In genomic region chr10:115383644-115384220, GRCm38 (mm10) we compare ENCODE assay signal across 8 mouse cellular contexts. TPM values are rescaled to one million over a fixed set of nuclear protein-coding genes. Genes with fewer than 3 reads are reported as not detected.
DNase-seq lines count a peak whose midpoint lies in the region; ATAC-seq and TF ChIP-seq lines count a peak whose summit lies in the region.

No protein-coding gene starts in this region.

- dilution Hi-C loops in CH12.LX (cut with MboI; ENCODE audit: extremely low pct_ligation_motif_present, extremely low pct_unique_long_range_greater_than_20kb, low sequenced_read_pairs), result no loop called here

- no peaks in the 10 kb centered on the region for H3K27me3 ChIP-seq in CH12.LX (replicated peaks)
- no peaks in the 10 kb centered on the region for H3K27me3 ChIP-seq in forebrain, embryonic 10.5 days (ENCODE audit: poor library complexity, severe bottlenecking)
- no peaks in the 10 kb centered on the region for H3K27me3 ChIP-seq in limb, embryonic 14.5 days (ENCODE audit: control insufficient read depth, insufficient read depth, low read length)
- H3K27me3 ChIP-seq in stomach, embryonic 15.5 days (replicated peaks), result no peaks in the 10 kb centered on the region

- intact Hi-C loops in gastrocnemius, adult 2 months (cut with DNase I), result loop anchor here (2.0 kb wide), 2 partner anchors 21 to 61 kb away; partner anchors contain the start of gene Tmem19

- H3K27ac ChIP-seq in gastrocnemius, adult 2 months, result peak overlapping the region; percentile 98
- peak overlapping the region; percentile 83 for H3K27ac ChIP-seq in CH12.LX (ENCODE audit: insufficient read depth, low read depth)
- peak overlapping the region; percentile 97 for H3K27ac ChIP-seq in forebrain, embryonic 10.5 days
- H3K27ac ChIP-seq in limb, embryonic 14.5 days (replicated peaks; ENCODE audit: low read depth, low read length), result peak overlapping the region; percentile 99
- peak overlapping the region; percentile 95 for H3K27ac ChIP-seq in stomach, embryonic 15.5 days

- peak overlapping the region; percentile 99; the same call in 1 of the 2 replicates for H3K4me2 ChIP-seq in CH12.LX (ENCODE audit: insufficient read depth, low read depth, poor library complexity, severe bottlenecking)
- H3K4me2 ChIP-seq in limb, embryonic 14.5 days (replicated peaks; ENCODE audit: low read depth, low read length, severe bottlenecking), result peak overlapping the region; percentile 65
- peak overlapping the region; percentile 52 for H3K4me2 ChIP-seq in stomach, embryonic 15.5 days

- H3K9me3 ChIP-seq in CH12.LX (replicated peaks; ENCODE audit: low read length), result no peaks in the 10 kb centered on the region
- H3K9me3 ChIP-seq in forebrain, embryonic 10.5 days, result no peaks in the 10 kb centered on the region
- H3K9me3 ChIP-seq in limb, embryonic 14.5 days (ENCODE audit: control insufficient read depth, low read length), result no peaks in the 10 kb centered on the region
- no peaks in the 10 kb centered on the region for H3K9me3 ChIP-seq in stomach, embryonic 15.5 days

- no peak for TF ChIP-seq RAD21 in CH12.LX (IDR thresholded peaks at IDR 0.05; ENCODE audit: low read depth, low read length)

- 5% methylated on average over 15 of the region's 15 CpGs for WGBS in forebrain, embryonic 10.5 days
- 2% methylated on average over 15 of the region's 15 CpGs for WGBS in limb, embryonic 14.5 days
- 2% methylated on average over 15 of the region's 15 CpGs for WGBS in stomach, embryonic 15.5 days

- TF ChIP-seq EP300 in CH12.LX (IDR thresholded peaks at IDR 0.05; ENCODE audit: low read length), result no peak

- peak; percentile 2; the same call in 1 of the 2 replicates for ATAC-seq in limb, embryonic 14.5 days (ENCODE audit: low FRiP score, low read depth)
- ATAC-seq in stomach, embryonic 15.5 days (ENCODE audit: insufficient read depth, low FRiP score, low read depth), result no peak

- no peak for TF ChIP-seq CTCF in gastrocnemius, adult 2 months (IDR thresholded peaks at IDR 0.05)
- no peak for TF ChIP-seq CTCF in CH12.LX (conservative IDR thresholded peaks at IDR 0.05 in 1 of 2, IDR thresholded peaks at IDR 0.05 in 1 of 2; ENCODE audit: low read depth in 2 of 2, low read length in 2 of 2)

- H3K36me3 ChIP-seq in CH12.LX (replicated peaks in 1 of 2; ENCODE audit: control insufficient read depth in 1 of 2, insufficient read depth in 1 of 2, low read length in 1 of 2), result peaks cover 3 to 16% of the 10 kb centered on the region in 2 experiments
- H3K36me3 ChIP-seq in forebrain, embryonic 10.5 days (replicated peaks), result peaks cover 24% of the 10 kb centered on the region
- H3K36me3 ChIP-seq in limb, embryonic 14.5 days (ENCODE audit: control insufficient read depth, insufficient read depth, low read length), result peaks cover 17% of the 10 kb centered on the region
- no peaks in the 10 kb centered on the region for H3K36me3 ChIP-seq in stomach, embryonic 15.5 days

- H3K4me3 ChIP-seq in gastrocnemius, adult 2 months, result peak overlapping the region; percentile 83
- H3K4me3 ChIP-seq in CH12.LX (replicated peaks in 1 of 3; ENCODE audit: low read depth in 2 of 3, low read length in 2 of 3, poor library complexity in 1 of 3), result peak overlapping the region; percentile 81 to 96 (median 85)
- H3K4me3 ChIP-seq in forebrain, embryonic 10.5 days, result peak overlapping the region; percentile 77
- H3K4me3 ChIP-seq in limb, embryonic 14.5 days (replicated peaks; ENCODE audit: low read length), result peak overlapping the region; percentile 96
- H3K4me3 ChIP-seq in stomach, embryonic 15.5 days (replicated peaks), result peak overlapping the region; percentile 76

- H3K4me1 ChIP-seq in CH12.LX (ENCODE audit: control insufficient read depth in 1 of 2, insufficient read depth in 2 of 2), result peaks cover 3 to 24% of the 10 kb centered on the region in 2 experiments
- H3K4me1 ChIP-seq in forebrain, embryonic 10.5 days, result peaks cover 48% of the 10 kb centered on the region
- peaks cover 22% of the 10 kb centered on the region for H3K4me1 ChIP-seq in limb, embryonic 14.5 days (ENCODE audit: control insufficient read depth, insufficient read depth, low read length)
- H3K4me1 ChIP-seq in stomach, embryonic 15.5 days, result peaks cover 11% of the 10 kb centered on the region; the same call in 1 of the 2 replicates

- in situ Hi-C loops in CH12.LX (cut with MboI; ENCODE audit: low pct_ligation_motif_present, low pct_unique_long_range_greater_than_20kb, low sequenced_read_pairs), result no loop called here

- DNase-seq in gastrocnemius, adult 2 months, result no peak
- no peak for DNase-seq in gastrocnemius, adult 18-20 months (ENCODE audit: low spot score)
- no peak for DNase-seq in CH12.LX (ENCODE audit: extremely low read depth)
- no peak for DNase-seq in forebrain, embryonic 10.5 days (ENCODE audit: extremely low spot score, low spot score)
- peak; percentile 19 for DNase-seq in limb, embryonic 14.5 days (ENCODE audit: low spot score)
- DNase-seq in cerebellum, postnatal 14 days, result no peak
- DNase-seq in urinary bladder, adult 2 months (ENCODE audit: low spot score), result no peak

- no peak for TF ChIP-seq POLR2A in CH12.LX (IDR thresholded peaks at IDR 0.05; ENCODE audit: low read depth, low read length)
- no peak for TF ChIP-seq POLR2A in limb, embryonic 14.5 days (IDR thresholded peaks at IDR 0.05; ENCODE audit: borderline replicate concordance, extremely low read depth, insufficient read depth, insufficient read length)

- peaks cover 73% of the 10 kb centered on the region for H3K79me2 ChIP-seq in CH12.LX (replicated peaks; ENCODE audit: control insufficient read depth, extremely low read depth, insufficient read depth, poor library complexity, severe bottlenecking)

- H3K9ac ChIP-seq in CH12.LX (ENCODE audit: insufficient read depth, low read depth), result peak overlapping the region; percentile 79
- H3K9ac ChIP-seq in limb, embryonic 14.5 days (ENCODE audit: low read depth, low read length, severe bottlenecking), result peak overlapping the region; percentile 96
- H3K9ac ChIP-seq in stomach, embryonic 15.5 days, result peak overlapping the region; percentile 72

TF ChIP-seq in CH12.LX, 34 proteins besides CTCF, POLR2A, EP300 and RAD21:
- TF ChIP-seq CHD1 (IDR thresholded peaks at IDR 0.05; ENCODE audit: low read depth, low read length), result 0 out of 2 replicates have a peak, but pooled peaks have one; percentile 11
- TF ChIP-seq MYC (IDR thresholded peaks at IDR 0.05; ENCODE audit: low read depth, low read length), result 0 out of 2 replicates have a peak, but pooled peaks have one; percentile 13
- 0 out of 2 replicates have a peak, but pooled peaks have one; percentile 3 for TF ChIP-seq TBP (conservative IDR thresholded peaks at IDR 0.05; ENCODE audit: low read depth, low read length)
- no peak for TF ChIP-seq SIN3A (IDR thresholded peaks at IDR 0.05; ENCODE audit: low read length)

RNA-seq across cellular contexts. Expression of gene Thap2, which starts 0.5 kb away (rescaled TPM):
- total RNA-seq in gastrocnemius, adult 2 months (2021), result 10 to 100 TPM in 1 of 2 experiments, 1 to 10 TPM in 1; 5.3 to 11.1 TPM
- 1 to 10 TPM; 7.0 to 8.8 TPM for total RNA-seq in gastrocnemius, adult 18-20 months (2021)
- total RNA-seq in CH12.LX (2012; rRNA removed) (7.6 and 11.3 TPM in 2 replicates), CH12.LX (2014; rRNA removed) (6.9 and 7.9 TPM in 2 replicates)
- polyA plus RNA-seq in CH12.LX (2012; ENCODE audit: insufficient read length, low read depth), result 4.3 and 4.8 TPM in 2 replicates
- 19.1 and 22.3 TPM in 2 replicates for polyA plus RNA-seq in forebrain, embryonic 10.5 days (2016; fragmentation: Nextera tagmentation; extraction: Ambion mirVana)
- polyA plus RNA-seq in limb, embryonic 14.5 days (2012; rRNA removed), result 12.5 and 12.9 TPM in 2 replicates
- 17.1 and 20.1 TPM in 2 replicates for polyA plus RNA-seq in limb, embryonic 14.5 days (2014; fragmentation: Nextera tagmentation; extraction: Ambion mirVana)
- polyA plus RNA-seq in stomach, embryonic 15.5 days (2015; fragmentation: Nextera tagmentation; extraction: Ambion mirVana), result 23.5 and 24.9 TPM in 2 replicates
- 9.9 and 11.1 TPM in 2 replicates for polyA plus RNA-seq in urinary bladder, adult 2 months (2012; rRNA removed)

RNA-seq across cellular contexts. Expression of gene Zfc3h1, which starts 1.0 kb away (rescaled TPM):
- 10 to 100 TPM; 13.0 to 14.5 TPM for total RNA-seq in gastrocnemius, adult 2 months (2021)
- 1 to 10 TPM; 8.0 to 9.3 TPM for total RNA-seq in gastrocnemius, adult 18-20 months (2021)
- total RNA-seq in CH12.LX (2012; rRNA removed) (29.8 and 40.7 TPM in 2 replicates), CH12.LX (2014; rRNA removed) (51.7 and 58.3 TPM in 2 replicates)
- 39.2 and 48.7 TPM in 2 replicates for polyA plus RNA-seq in CH12.LX (2012; ENCODE audit: insufficient read length, low read depth)
- polyA plus RNA-seq in forebrain, embryonic 10.5 days (2016; fragmentation: Nextera tagmentation; extraction: Ambion mirVana), result 14.7 and 18.0 TPM in 2 replicates
- 141 and 150 TPM in 2 replicates for polyA plus RNA-seq in limb, embryonic 14.5 days (2012; rRNA removed)
- 30.5 and 31.8 TPM in 2 replicates for polyA plus RNA-seq in limb, embryonic 14.5 days (2014; fragmentation: Nextera tagmentation; extraction: Ambion mirVana)
- polyA plus RNA-seq in stomach, embryonic 15.5 days (2015; fragmentation: Nextera tagmentation; extraction: Ambion mirVana), result 16.5 and 20.9 TPM in 2 replicates
- 82.9 and 116 TPM in 2 replicates for polyA plus RNA-seq in urinary bladder, adult 2 months (2012; rRNA removed)

RNA-seq across cellular contexts. Expression of gene Tmem19, which starts 21.4 kb away (rescaled TPM):
- total RNA-seq in gastrocnemius, adult 2 months (2021), result 10 to 100 TPM; 11.6 to 17.4 TPM
- 10 to 100 TPM; 13.7 to 18.3 TPM for total RNA-seq in gastrocnemius, adult 18-20 months (2021)
- 20.9 and 25.7 TPM in 2 replicates for total RNA-seq in CH12.LX (2012; rRNA removed)
- 26.0 and 34.3 TPM in 2 replicates for total RNA-seq in CH12.LX (2014; rRNA removed)
- 22.9 and 29.3 TPM in 2 replicates for polyA plus RNA-seq in CH12.LX (2012; ENCODE audit: insufficient read length, low read depth)
- 27.3 and 30.1 TPM in 2 replicates for polyA plus RNA-seq in forebrain, embryonic 10.5 days (2016; fragmentation: Nextera tagmentation; extraction: Ambion mirVana)
- 18.2 and 19.2 TPM in 2 replicates for polyA plus RNA-seq in limb, embryonic 14.5 days (2012; rRNA removed)
- 26.4 and 30.1 TPM in 2 replicates for polyA plus RNA-seq in limb, embryonic 14.5 days (2014; fragmentation: Nextera tagmentation; extraction: Ambion mirVana)
- polyA plus RNA-seq in stomach, embryonic 15.5 days (2015; fragmentation: Nextera tagmentation; extraction: Ambion mirVana), result 27.4 and 30.8 TPM in 2 replicates
- polyA plus RNA-seq in urinary bladder, adult 2 months (2012; rRNA removed), result 18.8 and 19.4 TPM in 2 replicates
